Mouse (Mus musculus): Measurements from ENCODE around the gene Osm. TPM values are rescaled to one million over a fixed set of nuclear protein-coding genes. Genes with fewer than 3 reads are reported as not detected.

Gene Osm
- polyA plus RNA-seq (2012; rRNA removed): 0.23 and 0.27 TPM in 2 replicates

DNA sequence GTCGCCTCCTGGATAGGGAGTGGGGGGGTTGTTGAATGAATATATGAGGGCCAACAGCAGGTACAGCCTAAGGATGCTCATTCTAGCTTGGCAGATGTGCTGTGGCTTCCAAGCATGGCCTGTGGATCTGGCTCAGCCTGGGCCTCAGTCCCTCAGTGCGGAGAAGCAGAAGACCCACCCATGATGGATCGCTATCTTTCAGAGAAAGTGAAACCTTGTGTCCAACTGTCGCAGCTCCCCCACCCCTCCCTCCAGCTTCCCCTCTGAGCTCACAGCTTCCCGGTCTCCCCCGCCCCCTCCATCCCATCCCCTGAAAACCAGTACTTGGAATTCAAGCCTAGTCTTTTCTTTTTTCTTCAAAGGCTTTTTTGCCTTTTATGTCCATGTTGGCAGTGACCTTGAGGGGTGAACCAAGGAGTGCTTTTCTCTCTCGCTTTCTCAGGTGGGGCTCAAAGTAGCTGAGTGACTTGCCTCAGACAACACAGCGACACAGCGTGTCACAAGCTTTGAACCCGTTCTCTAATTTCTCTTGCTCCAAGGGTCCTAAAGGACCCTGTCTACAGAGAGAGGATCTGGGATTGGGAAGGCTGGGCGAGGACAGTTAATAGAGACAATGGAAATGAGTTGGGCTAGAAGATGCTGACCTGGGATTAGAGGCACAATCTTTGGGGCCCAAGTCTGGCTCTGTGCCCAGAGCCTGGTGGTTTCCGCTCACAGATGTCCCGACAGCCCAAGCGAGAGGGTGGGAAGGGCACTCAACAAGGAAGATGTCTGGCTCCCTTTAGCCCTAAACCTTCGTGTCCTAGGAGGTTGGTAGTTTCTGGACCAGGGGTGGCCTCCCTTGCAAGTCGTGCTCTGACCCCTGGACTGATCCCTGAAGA, at the start of gene Osm:
Gene Osm, plus strand, starts transcription at position 756 of the 881 bp plus-strand sequence.

DNA sequence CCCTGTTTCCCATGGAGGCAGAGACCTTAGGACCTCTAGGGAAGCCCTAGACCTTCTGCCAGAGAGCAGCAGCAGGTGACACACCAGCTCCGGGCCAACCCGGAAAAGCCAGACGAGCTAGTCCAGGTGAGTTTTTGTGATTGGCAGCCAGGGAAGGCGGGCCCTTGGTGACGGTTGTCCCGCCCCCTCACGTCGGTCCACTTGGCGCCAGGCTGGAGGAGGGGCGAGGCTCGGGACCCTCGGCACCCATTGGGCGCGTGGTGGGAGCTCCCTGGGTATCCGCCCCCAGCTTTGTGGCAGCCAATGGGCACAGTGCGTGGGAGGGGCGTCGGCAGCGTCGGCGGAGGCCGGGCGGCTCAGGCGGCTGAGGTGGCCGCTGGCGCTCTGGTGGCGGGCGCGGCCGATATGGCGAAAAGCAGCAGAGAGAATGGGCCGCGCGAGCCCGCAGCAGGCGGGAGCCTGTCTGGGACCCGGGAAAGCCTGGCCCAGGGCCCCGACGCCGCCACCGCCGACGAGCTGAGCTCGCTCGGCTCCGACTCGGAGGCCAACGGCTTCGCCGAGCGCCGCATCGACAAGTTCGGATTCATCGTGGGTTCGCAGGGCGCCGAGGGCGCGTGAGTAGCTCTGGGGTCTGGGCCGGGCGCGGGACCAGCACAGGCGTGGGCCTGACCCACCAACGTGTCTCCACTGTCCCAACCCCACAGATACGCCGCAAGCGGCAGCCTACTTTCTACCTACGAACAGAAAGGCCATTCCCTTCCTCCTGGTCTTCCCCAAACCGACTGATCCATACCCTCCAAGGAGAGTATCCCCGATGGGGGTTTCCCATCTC, 49.5 kb upstream of the Osm start, which contains the start of gene Tbc1d10a:
Gene Tbc1d10a, plus strand, starts transcription at position 304 of the 832 bp plus-strand sequence.

DNA sequence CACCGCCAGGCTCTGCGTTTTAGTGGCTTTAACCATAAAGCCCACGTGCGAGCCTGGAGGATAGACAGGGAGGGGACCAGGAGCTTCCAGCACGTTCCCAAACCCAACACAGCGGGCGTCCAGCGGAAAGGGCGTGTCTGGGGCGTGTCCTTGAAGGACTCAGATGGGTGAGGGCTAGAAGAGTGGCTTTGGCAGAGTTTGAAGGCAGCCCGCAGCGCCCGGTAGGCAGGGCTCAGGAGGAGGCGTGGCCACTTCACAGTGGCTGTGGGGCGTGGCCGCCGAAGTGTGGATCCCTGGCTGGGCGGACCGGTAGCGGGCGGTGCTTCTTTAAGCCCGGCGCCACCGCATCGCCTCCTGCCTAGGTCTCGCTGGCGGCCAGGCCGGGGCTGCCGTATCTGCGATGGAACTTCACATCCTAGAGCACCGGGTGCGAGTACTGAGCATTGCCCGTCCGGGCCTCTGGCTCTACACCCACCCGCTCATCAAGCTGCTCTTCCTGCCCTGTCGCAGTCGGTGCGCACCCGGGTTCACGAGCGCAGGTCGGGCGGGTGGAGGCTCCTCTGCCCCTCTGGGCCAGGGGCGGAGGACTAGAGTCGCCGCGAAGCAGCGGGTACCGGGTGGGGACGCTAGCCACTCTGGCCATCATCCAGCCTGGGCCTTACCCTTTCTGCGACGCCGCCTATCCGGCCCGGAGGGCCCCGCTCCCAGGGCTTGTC, 18.1 kb upstream of the Osm start, which contains the start of gene Castor1:
Gene Castor1, plus strand, starts transcription at position 312 of the 716 bp plus-strand sequence.

DNA sequence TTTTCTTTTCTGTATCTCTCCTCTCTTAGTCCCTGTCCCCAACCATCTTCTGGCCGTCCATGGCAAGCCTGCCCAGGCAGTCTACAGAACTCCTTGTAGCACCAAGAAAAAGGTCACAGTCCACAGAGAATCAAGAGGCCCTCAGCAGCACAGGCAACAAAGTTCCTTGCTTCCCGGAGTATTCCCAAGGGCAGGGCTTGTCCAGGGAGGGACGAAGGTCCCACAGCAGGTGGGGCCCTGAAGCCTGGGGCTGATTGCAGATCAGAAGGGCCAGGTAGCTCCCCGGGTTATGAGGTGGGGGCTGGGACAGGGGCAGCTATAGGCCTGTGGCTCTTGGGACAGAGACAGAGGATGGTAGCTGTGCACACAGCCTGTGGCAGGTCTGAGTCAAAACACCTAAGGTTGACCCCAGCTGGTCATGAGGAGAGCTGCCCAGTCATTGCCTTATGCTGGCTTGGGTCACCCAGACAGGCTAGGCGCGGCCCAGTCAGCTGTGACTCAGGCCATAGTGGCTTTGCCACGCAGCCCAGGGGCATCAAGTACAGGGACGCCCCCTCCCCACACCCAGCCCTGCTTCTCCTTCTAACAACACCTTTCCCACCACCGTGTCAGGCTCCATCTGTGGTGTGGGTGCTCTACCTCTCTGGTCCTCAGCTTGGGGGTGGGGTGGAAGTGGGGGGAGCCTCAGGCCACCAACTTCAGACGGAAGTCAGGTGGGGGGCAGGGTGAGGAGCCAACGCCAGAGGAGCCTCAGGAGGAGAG, 20.8 kb downstream of the Osm start, which contains the start of gene Lif:
Gene Lif, plus strand, starts transcription at position 712 of the 762 bp plus-strand sequence.

Other genes starting within 250 kb of the Osm start
- gene Sec14l4, start 205.0 kb upstream of the Osm start, polyA plus RNA-seq (2012; rRNA removed): 0.30 and 0.40 TPM in 2 replicates
- gene Sec14l3, start 171.6 kb upstream of the Osm start, polyA plus RNA-seq (2012; rRNA removed): not detected in 2 replicates
- 18.6 and 19.6 TPM in 2 replicates for gene Mtfp1, start 141.0 kb upstream of the Osm start, polyA plus RNA-seq (2012; rRNA removed)
- gene Sec14l2, start 113.0 kb upstream of the Osm start, polyA plus RNA-seq (2012; rRNA removed): 1.8 and 2.2 TPM in 2 replicates
- 20.2 and 23.7 TPM in 2 replicates for gene Rnf215, start 101.2 kb upstream of the Osm start, polyA plus RNA-seq (2012; rRNA removed)
- 6.9 TPM in 2 replicates for gene Ccdc157, start 76.1 kb upstream of the Osm start, polyA plus RNA-seq (2012; rRNA removed)
- gene Sf3a1, start 76.1 kb upstream of the Osm start, polyA plus RNA-seq (2012; rRNA removed): 28.2 and 29.5 TPM in 2 replicates
- gene Tbc1d10a, start 49.6 kb upstream of the Osm start, polyA plus RNA-seq (2012; rRNA removed): 50.0 and 51.8 TPM in 2 replicates
- 8.6 and 10.4 TPM in 2 replicates for gene Castor1, start 18.2 kb upstream of the Osm start, polyA plus RNA-seq (2012; rRNA removed)
- 3.1 and 3.7 TPM in 2 replicates for gene Lif, start 21.1 kb downstream of the Osm start, polyA plus RNA-seq (2012; rRNA removed)
- 0.06 TPM in 1 of 2 replicates, not detected in the other for gene Hormad2, start 204.7 kb downstream of the Osm start, polyA plus RNA-seq (2012; rRNA removed)

All from colon, adult 2 months (tissue).